Mouse (Mus musculus) frontal cortex, postnatal 25 days (tissue): ENCODE results near the gene Nkx3-2.

Experiments
- DNase-seq, 2 experiments: peaks; one replicate each; pipeline ENCODE4 v3.0.0; 2022; ENCODE audit warnings: low spot score in 2 of 2

The Nkx3-2 gene

GRCm38 (mm10) chr5:41763731-41764721 lies at the start of gene Nkx3-2:
TSS of gene Nkx3-2 (minus strand) at chr5:41764501.
- no peak for DNase-seq

- no peak for DNase-seq
Observed at GRCm38 (mm10) chr5:41812516-41812915, 48.2 kb upstream of the Nkx3-2 start.

- DNase-seq: no peak
Observed at GRCm38 (mm10) chr5:41811279-41811678, 47.0 kb upstream of the Nkx3-2 start.

GRCm38 (mm10) chr5:41807383-41807782 lies 43.1 kb upstream of the Nkx3-2 start:
- DNase-seq: no peak

- DNase-seq: no peak
Observed at GRCm38 (mm10) chr5:41806176-41806575, 41.9 kb upstream of the Nkx3-2 start.

GRCm38 (mm10) chr5:41805085-41805484 lies 40.8 kb upstream of the Nkx3-2 start:
- no peak for DNase-seq

GRCm38 (mm10) chr5:41804643-41805042 lies 40.3 kb upstream of the Nkx3-2 start:
- DNase-seq: no peak

- DNase-seq: no peak
Observed at GRCm38 (mm10) chr5:41801622-41802021, 37.3 kb upstream of the Nkx3-2 start.

GRCm38 (mm10) chr5:41794434-41794833 lies 30.1 kb upstream of the Nkx3-2 start:
- no peak for DNase-seq

- DNase-seq: no peak
Observed at GRCm38 (mm10) chr5:41790517-41790916, 26.2 kb upstream of the Nkx3-2 start.

GRCm38 (mm10) chr5:41788877-41789276 lies 24.6 kb upstream of the Nkx3-2 start:
- DNase-seq: no peak

- DNase-seq: no peak
Observed at GRCm38 (mm10) chr5:41781890-41782289, 17.6 kb upstream of the Nkx3-2 start.

GRCm38 (mm10) chr5:41780026-41780425 lies 15.7 kb upstream of the Nkx3-2 start:
- no peak for DNase-seq

- no peak for DNase-seq
Observed at GRCm38 (mm10) chr5:41775728-41776127, 11.4 kb upstream of the Nkx3-2 start.

- no peak for DNase-seq
Observed at GRCm38 (mm10) chr5:41775273-41775672, 11.0 kb upstream of the Nkx3-2 start.

- DNase-seq: peak; percentile 80 to 86
Observed at GRCm38 (mm10) chr5:41768382-41769040, 4.2 kb upstream of the Nkx3-2 start.

- no peak for DNase-seq
Observed at GRCm38 (mm10) chr5:41767296-41768200, 3.2 kb upstream of the Nkx3-2 start.

- no peak for DNase-seq
Observed at GRCm38 (mm10) chr5:41766406-41767010, 2.2 kb upstream of the Nkx3-2 start.

GRCm38 (mm10) chr5:41765626-41766405 lies 1.5 kb upstream of the Nkx3-2 start:
- no peak for DNase-seq

- DNase-seq: no peak
Observed at GRCm38 (mm10) chr5:41762947-41763730, 1.2 kb downstream of the Nkx3-2 start.
